Mouse (Mus musculus) neural tube, embryonic 14.5 days (tissue): Measurements from ENCODE around the gene Reg4. TPM values are rescaled to one million over a fixed set of nuclear protein-coding genes. Genes with fewer than 3 reads are reported as not detected.

ENCODE experiments used
- ATAC-seq: fragments of 200-750 bp; cut with Nextera tagmentation; 2 replicates; pipeline ENCODE4 v1.8.0; 2017; ENCODE audit warnings: low read depth, mild to moderate bottlenecking, moderate TSS enrichment, moderate library complexity
- H3K27ac ChIP-seq: fragments of 300-500 bp; sonication (generic); 2 replicates; pipeline ENCODE4 v1.5.1; 2014; ENCODE audit warnings: low read depth, mild to moderate bottlenecking, control low read depth, low read length, moderate library complexity, mixed read lengths
- H3K27me3 ChIP-seq: fragments of 300-500 bp; sonication (generic); 2 replicates; pipeline ENCODE4 v1.6.1; 2014; ENCODE audit warnings: low read length; ENCODE audit not compliant: control insufficient read depth, insufficient read depth
- H3K36me3 ChIP-seq: fragments of 300-500 bp; sonication (generic); 2 replicates; pipeline ENCODE4 v1.6.1; 2014; ENCODE audit warnings: low read length, mixed read lengths; ENCODE audit not compliant: control insufficient read depth, insufficient read depth
- H3K4me1 ChIP-seq: fragments of 300-500 bp; sonication (generic); 2 replicates; pipeline ENCODE4 v1.6.1; 2014; ENCODE audit warnings: low read length; ENCODE audit not compliant: control insufficient read depth, insufficient read depth
- H3K4me2 ChIP-seq: fragments of 300-500 bp; sonication (generic); 2 replicates; pipeline ENCODE4 v1.6.1; 2014; ENCODE audit warnings: mild to moderate bottlenecking, low read depth, low read length, control low read depth
- H3K4me3 ChIP-seq: fragments of 300-500 bp; sonication (generic); 2 replicates; pipeline ENCODE4 v1.5.1; 2014; ENCODE audit warnings: low read depth, low read length, control low read depth, mixed read lengths
- H3K9ac ChIP-seq: fragments of 300-500 bp; sonication (generic); replicated peaks from 2 replicates; pipeline ENCODE4 v1.6.1; 2014; ENCODE audit warnings: low read depth, mild to moderate bottlenecking, control low read depth, low read length, mixed read lengths
- H3K9me3 ChIP-seq: fragments of 300-500 bp; sonication (generic); 2 replicates; pipeline ENCODE4 v1.6.1; 2016; ENCODE audit warnings: low read length; ENCODE audit not compliant: control insufficient read depth
- WGBS: fragments of 180-500 bp; shearing (Covaris S2); extraction: QIAGEN DNeasy Blood & Tissue Kit; methylation state at CpG from one replicate; pipeline ENCODE4 v1.1.7; 2014; 5-methylcytosine and 5-hydroxymethylcytosine counted together
- polyA plus RNA-seq: library from polyadenylated mRNA; unstranded; fragments of >200 nt; fragmentation: Nextera tagmentation; extraction: Ambion mirVana; gene quantifications from 2 replicates; pipeline ENCODE4 v1.2.1, GENCODE M21; 2014

Reg4 gene
- polyA plus RNA-seq, 1 experiment from 2014 or later, result not detected

DNA sequence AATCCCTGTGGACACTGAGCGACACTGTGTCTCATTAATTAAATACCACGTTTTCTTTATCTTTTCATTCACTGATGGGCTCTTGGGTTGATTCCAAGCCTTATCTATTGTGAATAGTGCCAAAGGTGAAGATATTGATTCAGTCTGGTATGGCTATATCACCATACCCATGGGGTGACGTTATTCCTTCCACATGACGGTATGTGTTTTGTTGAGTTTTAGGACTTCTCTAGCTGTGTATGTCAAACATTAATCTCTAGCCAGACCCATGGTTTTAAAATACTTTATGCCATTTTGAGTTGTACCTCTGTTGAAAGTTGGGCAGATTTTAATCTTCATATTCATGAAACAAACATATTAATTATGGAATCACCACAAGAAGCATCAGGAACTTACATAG is 12.8 kb upstream of the Reg4 start:
- no peak overlapping the region for H3K9ac ChIP-seq
- no peaks in the 10 kb centered on the region for H3K27me3 ChIP-seq
- no peak overlapping the region for H3K4me3 ChIP-seq
- no peak for ATAC-seq
- no peaks in the 10 kb centered on the region for H3K9me3 ChIP-seq
- H3K27ac ChIP-seq, result no peak overlapping the region
- 76% methylated on average over 4 of the region's 4 CpGs for WGBS
- H3K4me1 ChIP-seq, result no peaks in the 10 kb centered on the region
- H3K4me2 ChIP-seq, result no peak overlapping the region
- H3K36me3 ChIP-seq, result no peaks in the 10 kb centered on the region

DNA sequence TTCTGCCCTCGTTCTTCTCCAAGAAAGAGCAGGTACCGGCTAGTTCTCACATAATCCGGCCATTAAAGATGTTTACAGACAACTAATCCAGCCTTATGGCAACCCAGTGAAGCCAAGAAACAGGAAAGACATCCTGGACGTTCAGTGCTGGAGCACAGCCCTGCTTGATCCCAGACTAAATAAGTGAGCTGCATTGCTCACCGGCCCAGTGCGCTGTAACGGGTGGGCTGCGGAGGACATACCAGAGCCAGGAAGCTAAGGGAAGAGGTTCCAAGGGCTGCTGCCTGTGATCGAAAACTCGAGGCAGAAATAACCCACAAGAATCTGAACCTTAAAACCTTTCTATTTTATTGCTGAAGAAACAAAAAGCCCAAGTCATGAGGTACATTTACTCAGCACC is 11.1 kb upstream of the Reg4 start:
- Histone ChIP-seq H3K4me1 (no peaks in the 10 kb centered on the region), H3K27me3 (no peaks in the 10 kb centered on the region), H3K27ac (no peak overlapping the region), H3K9ac (no peak overlapping the region), H3K4me3 (no peak overlapping the region), H3K36me3 (no peaks in the 10 kb centered on the region), H3K4me2 (no peak overlapping the region), H3K9me3 (no peaks in the 10 kb centered on the region)
- 70% methylated on average over 10 of the region's 10 CpGs for WGBS
- ATAC-seq, result no peak

DNA sequence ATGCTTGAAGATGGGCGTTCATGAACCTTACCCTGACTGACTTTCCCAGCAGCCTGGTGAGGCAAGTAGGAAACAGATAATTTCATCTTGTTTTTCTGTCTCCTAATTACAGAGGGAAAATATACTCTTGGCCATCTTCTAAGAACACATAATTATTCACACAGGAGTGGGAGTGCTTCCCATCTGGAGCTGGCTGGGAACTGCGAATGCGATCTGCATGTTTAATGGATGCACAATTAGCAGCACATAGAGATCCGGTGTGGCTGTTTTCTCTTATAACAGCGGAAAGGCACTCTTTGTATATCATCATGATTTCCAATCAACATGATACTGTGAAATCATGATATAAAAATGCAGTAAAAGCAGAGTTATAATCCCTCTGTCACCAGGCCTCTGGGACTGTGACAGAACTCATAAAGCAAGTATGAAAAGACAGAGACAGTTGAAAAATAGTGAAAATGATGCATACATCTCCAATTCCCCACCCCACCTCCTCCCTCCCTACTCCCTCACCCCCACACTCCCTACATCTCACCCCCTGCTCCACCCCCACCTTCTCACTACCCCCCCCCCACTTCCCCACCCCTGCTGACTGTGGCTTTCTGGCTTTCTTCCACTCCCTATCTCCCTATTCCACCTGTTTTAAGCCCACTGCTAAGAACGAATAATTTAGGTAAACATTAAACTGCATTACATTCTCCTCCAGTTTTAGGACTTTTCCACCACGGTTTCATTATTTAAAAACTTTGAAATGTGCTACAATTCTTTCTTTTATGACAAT is 10.5 kb upstream of the Reg4 start:
- Histone ChIP-seq H3K4me1 (no peaks in the 10 kb centered on the region), H3K4me2 (no peak overlapping the region), H3K27ac (0 out of 2 replicates have a peak overlapping the region, but pooled peaks have one; percentile 16), H3K9ac (no peak overlapping the region), H3K36me3 (no peaks in the 10 kb centered on the region), H3K9me3 (no peaks in the 10 kb centered on the region), H3K27me3 (no peaks in the 10 kb centered on the region), H3K4me3 (no peak overlapping the region)
- peak; percentile 83; the same call in 1 of the 2 replicates for ATAC-seq
- 39% methylated on average over 7 of the region's 7 CpGs for WGBS

DNA sequence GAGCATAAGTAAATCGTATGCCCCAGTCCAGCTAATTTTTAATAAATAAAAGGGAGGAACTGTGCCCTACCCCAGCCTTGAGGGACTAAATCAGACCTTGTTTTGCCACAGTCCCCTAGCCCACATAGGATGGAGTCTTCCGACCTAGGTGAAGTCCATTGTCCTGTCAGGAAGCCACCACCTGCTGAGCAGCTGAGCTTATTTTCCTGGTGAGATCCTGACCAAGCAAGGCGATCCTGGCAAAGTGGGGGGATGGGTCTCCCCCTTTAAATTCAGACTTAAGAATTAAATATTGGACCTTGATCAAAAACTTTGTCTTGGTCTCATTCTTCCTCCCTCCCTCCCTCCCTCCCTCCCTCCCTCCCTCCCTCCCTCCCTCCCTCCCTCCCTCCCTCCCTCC is 5.7 kb upstream of the Reg4 start:
- no peaks in the 10 kb centered on the region for H3K9me3 ChIP-seq
- H3K36me3 ChIP-seq, result no peaks in the 10 kb centered on the region
- ATAC-seq, result no peak
- no peak overlapping the region for H3K4me3 ChIP-seq
- no peaks in the 10 kb centered on the region for H3K27me3 ChIP-seq
- 61% methylated on average over 3 of the region's 3 CpGs for WGBS
- H3K4me1 ChIP-seq, result no peaks in the 10 kb centered on the region
- H3K4me2 ChIP-seq, result no peak overlapping the region
- H3K9ac ChIP-seq, result no peak overlapping the region
- H3K27ac ChIP-seq, result no peak overlapping the region

DNA sequence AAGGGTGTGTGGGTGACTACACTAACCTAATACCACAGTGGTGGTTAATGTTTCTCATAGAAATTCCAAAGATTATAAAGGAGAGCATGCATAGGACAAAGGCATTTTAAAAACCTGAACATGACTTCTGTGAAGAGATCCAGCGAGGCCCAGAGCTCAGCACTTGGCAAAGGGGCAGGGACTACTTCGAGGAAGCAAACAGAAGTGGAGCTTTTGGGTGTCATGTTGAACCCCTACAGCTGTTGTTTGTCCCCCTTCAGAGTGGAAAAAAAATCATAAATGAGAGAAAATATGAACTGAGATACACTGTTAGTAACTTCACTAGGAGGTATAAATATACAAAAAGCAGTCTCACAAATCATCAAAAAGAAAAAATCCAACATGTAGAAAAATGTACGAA is 1.3 kb downstream of the Reg4 start:
- Histone ChIP-seq H3K4me1 (no peaks in the 10 kb centered on the region), H3K4me2 (no peak overlapping the region), H3K9ac (no peak overlapping the region), H3K36me3 (no peaks in the 10 kb centered on the region), H3K9me3 (no peaks in the 10 kb centered on the region), H3K27ac (no peak overlapping the region), H3K27me3 (no peaks in the 10 kb centered on the region), H3K4me3 (no peak overlapping the region)
- WGBS, result 93% methylated on average over 3 of the region's 3 CpGs
- ATAC-seq, result no peak

DNA sequence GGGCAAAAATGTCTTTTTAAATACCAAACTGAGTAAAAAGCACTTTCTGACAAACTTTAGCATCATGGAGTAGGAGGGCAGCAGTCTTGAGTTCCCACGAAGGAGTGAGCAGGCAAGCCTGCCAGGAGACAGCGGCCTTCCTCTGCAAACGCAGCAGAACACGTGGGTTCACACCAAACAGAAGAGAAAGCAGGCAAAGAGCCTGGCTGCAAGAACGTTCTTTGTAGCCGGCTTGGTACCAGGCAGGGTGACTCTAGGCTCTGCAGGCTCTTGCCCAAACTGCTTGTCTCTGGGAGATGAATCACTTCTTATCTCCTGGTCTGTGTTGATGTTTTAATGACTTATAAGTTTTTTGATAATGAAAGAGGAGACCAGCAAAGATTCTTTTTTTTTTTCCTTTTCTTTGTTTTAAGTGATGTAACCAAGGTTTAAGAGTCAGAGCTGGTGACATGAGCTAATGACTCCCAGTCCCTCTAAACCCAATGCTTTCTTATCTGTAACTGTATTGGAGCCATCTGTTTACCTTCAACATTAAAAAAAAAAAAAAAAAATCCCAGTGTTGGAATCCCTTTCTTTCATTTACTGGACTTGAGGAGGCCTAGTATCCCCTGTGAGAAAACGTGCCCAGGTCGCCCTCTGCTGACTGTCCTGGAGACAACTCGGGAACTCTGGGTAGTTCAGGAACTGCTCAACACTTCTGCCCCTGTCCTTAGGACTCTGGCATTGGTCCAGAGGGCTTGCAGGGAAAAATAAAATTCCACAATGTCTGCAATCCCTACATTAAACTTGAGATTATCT is 2.0 kb downstream of the Reg4 start:
- H3K36me3 ChIP-seq, result no peaks in the 10 kb centered on the region
- no peak overlapping the region for H3K4me3 ChIP-seq
- H3K9ac ChIP-seq, result no peak overlapping the region
- no peak overlapping the region for H3K27ac ChIP-seq
- 16% methylated on average over 9 of the region's 9 CpGs for WGBS
- no peaks in the 10 kb centered on the region for H3K9me3 ChIP-seq
- H3K27me3 ChIP-seq, result no peaks in the 10 kb centered on the region
- ATAC-seq, result peak; percentile 81; the same call in 1 of the 2 replicates
- H3K4me1 ChIP-seq, result no peaks in the 10 kb centered on the region
- no peak overlapping the region for H3K4me2 ChIP-seq

DNA sequence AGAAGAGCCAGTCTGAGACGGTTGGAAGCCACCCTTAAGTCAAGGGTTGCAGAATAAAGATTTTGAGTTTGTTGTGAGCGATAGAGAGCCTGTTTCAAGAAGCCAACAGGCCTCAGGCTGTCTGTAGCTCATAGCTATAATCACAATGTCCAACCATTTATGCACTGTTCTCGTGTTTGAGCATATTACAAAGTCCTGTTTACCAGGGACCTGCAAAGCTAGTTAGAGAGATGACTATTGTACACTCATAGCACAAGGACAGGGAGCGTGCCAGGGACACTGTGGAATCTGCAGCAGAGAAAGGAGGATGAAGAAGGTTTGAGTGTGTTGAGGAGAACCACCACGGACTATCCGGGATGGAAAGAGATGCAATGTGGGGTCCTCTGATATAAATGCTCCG is 3.0 kb downstream of the Reg4 start:
- no peak overlapping the region for H3K4me3 ChIP-seq
- no peaks in the 10 kb centered on the region for H3K27me3 ChIP-seq
- H3K4me1 ChIP-seq, result no peaks in the 10 kb centered on the region
- no peaks in the 10 kb centered on the region for H3K36me3 ChIP-seq
- H3K9me3 ChIP-seq, result no peaks in the 10 kb centered on the region
- no peak for ATAC-seq
- H3K27ac ChIP-seq, result no peak overlapping the region
- no peak overlapping the region for H3K4me2 ChIP-seq
- no peak overlapping the region for H3K9ac ChIP-seq
- WGBS, result 87% methylated on average over 7 of the region's 7 CpGs

DNA sequence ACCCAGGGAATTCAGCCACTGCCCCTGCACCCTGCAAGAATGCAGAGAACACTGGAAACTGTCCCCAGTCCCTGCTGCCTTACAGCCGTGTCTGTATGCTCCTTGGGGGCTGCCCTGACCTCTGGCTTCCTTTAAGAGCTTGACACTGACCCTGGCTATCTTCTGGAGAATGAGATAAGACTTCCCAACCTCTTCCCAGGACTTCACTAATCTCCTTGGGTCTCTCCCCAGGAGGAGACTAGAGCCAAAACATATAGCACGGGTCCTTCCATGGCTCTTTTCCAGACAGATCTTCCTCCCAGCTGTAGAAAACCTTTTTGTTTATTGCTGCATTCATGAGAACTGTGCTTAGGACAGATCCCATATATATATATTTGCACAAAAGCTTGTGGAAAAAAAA is 3.8 kb downstream of the Reg4 start:
- Histone ChIP-seq H3K9ac (no peak overlapping the region), H3K4me2 (no peak overlapping the region), H3K9me3 (no peaks in the 10 kb centered on the region), H3K36me3 (no peaks in the 10 kb centered on the region), H3K4me1 (no peaks in the 10 kb centered on the region), H3K27ac (no peak overlapping the region), H3K27me3 (no peaks in the 10 kb centered on the region), H3K4me3 (no peak overlapping the region)
- 51% methylated on average over 2 of the region's 2 CpGs for WGBS
- no peak for ATAC-seq

DNA sequence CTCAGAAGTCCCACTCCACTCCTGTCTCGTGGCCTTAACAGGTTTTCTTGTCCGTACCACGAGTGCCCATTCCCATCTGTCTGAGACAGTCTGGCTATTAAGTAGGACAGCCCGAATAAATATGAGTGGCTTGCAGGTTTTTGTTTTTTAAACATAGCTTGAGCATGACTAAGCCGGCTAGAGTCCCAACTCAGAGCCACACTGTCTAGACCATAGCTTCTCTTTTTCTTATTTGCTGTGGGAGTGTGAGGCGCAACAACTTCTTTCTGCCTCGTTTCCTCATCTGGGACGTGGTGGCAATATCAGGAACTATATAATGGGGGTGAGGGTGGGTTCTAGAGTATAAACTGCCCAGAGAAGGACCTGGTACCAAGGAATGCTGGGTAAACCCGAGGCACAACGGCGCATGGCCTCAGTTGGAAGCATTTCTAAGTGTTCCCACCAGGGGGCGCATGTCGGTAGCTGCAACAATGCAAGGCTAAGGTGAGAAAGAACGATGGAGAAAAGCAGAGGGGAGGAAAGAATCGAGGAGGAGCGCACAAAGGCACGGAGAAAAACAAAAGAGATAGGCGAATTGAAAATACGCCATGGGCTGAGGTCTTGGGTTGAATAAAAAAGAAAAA is 5.1 kb downstream of the Reg4 start:
- Histone ChIP-seq H3K27ac (no peak overlapping the region), H3K27me3 (no peaks in the 10 kb centered on the region), H3K9ac (no peak overlapping the region), H3K4me1 (no peaks in the 10 kb centered on the region), H3K4me3 (no peak overlapping the region), H3K4me2 (no peak overlapping the region), H3K36me3 (no peaks in the 10 kb centered on the region), H3K9me3 (no peaks in the 10 kb centered on the region)
- WGBS, result 34% methylated on average over 19 of the region's 19 CpGs
- peak; percentile 66 for ATAC-seq
